Mouse (Mus musculus) kidney, postnatal 4 days (tissue): ENCODE data around the gene Gna15.

ENCODE experiments used
- DNase-seq, 2 experiments: peaks; one replicate each; pipeline ENCODE4 v3.0.0; 2021; ENCODE audit warnings: mixed read lengths in 2 of 2

Gene Gna15

GRCm38 (mm10) chr10:81524051-81524605 lies at the start of gene Gna15:
Gene Gna15, minus strand, starts transcription at chr10:81524225.
- DNase-seq, result no peak

- peak; percentile 63 to 68 for DNase-seq
Observed at GRCm38 (mm10) chr10:81572975-81573374, 49.0 kb upstream of the Gna15 start.

DNA sequence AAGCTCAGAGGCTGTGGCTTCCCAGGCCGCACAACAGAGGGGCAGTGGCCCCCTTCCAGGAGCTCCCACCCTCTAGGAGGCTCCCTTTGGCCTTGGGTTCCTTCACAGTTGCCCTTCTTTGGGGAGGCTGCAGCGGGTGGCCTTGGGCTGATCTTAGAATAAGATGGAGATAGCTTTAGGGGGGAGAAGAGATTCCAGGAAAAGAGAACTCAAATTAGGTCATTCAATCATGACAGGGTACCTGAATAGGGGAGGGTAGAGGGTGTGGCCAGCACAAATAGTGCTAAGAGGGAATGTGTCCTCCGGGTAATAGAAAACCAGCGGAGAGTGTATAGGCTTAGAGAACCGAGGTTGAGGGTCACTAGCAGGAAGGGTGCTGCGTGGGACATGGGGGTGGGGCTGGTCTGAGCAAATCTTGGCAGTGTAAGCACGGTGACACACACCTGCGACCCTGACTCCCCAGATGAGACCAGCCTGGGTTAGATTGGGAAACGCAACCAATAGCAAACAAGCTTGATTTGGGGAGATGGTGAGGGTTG lies 48.2 kb upstream of the Gna15 start:
- DNase-seq, result peak in 1 of 2 experiments; percentile 22

- peak; percentile 99 for DNase-seq
Observed at GRCm38 (mm10) chr10:81571501-81571876, 47.5 kb upstream of the Gna15 start.

DNA sequence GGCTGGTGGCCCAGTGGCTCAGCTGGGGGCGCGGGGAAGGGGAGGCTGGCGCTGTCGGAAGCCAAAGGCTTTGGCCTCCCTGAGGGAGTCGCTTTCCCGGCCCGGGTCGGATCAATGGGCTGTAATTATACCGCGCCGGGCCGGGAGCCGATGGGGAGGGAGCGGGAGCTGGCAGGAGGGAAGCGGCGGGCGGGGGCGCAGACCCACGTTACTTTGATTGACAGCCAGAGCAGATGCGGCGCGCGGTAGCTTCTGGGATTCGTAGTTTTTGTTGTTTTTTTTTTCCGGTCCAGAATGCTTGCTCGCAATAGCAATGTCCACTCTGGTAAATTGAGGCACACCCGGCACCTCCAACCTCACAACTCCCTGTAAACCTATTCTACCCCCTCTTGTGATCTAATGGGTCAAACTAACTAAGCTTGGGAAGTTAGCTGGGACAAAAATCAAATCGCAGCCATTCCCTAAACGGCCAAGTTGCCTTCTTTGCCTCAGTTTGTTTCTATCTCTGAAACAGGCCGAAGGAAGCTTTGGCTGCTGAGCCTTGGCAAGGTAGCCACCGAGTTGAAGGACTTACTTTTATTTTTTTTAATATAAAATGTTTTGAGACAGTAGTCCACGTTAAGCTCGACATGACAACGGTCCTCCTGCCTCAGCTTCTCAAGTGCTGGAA lies 46.9 kb upstream of the Gna15 start:
- peak; percentile 96 to 98 for DNase-seq

DNA sequence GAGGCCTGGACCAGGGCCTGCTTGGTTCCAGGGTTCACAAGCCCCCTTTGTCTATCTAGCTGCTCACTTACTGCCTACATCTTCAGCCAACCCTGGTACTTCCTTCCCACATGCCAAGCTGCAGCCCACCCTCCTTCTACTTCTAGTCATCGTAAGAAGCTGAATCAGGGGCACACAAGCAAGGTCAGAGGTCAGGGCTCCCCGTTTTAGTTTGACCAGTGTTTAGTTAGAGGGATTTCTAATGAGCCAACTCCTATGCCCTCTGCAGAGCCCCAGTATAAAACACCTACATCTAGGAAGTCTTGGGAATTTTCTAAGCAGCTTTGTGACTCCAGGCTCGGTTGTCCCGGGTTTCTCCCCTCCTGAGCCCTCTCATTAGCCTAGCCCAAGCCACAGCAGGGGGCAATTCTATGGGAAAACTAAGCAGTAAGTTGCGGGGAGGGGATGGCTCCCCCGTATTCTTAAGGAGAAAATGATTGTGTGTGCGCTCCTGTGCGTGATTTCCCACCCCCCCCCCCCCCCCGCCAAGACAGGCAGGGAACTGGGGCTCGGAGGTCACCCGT lies 46.3 kb upstream of the Gna15 start:
- DNase-seq, result no peak

DNA sequence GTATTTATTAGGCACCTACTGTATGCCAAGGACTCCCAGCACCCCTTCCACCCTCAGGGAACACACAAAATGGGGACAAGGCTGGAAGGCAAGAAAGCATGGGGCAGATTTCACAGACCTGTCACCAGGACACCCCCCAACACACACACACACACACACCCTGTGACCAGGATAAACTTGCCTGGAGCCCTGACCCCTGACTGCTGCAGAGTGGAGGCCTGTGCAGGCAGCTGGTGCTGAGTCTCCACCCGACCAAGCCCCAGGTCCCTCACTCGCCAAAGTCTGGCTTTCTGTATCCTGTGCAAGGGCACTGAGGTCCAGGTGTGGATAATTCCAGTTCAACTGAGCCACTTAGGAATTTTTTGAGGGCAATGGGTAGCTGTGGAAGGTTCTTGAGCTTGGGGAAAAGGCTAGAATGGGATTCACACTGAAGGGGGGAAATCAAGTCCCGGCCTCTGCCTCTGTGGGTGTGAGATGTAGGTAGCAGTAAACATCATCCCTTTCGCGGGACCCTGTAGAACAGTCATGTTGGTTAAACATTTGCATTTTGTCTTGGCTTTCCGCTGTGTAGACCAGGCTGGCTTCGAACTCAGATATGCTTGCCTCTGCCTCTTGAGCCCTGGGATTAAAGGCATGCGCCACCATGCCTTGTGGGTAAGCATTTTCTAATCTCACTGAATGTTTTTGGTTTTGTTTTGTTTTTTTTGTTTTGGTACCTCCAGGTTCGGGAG lies 45.6 kb upstream of the Gna15 start:
- DNase-seq, result peak in 1 of 2 experiments; percentile 37

- peak; percentile 82 to 90 for DNase-seq
Observed at GRCm38 (mm10) chr10:81568381-81569191, 44.6 kb upstream of the Gna15 start.

- DNase-seq, result no peak
Observed at GRCm38 (mm10) chr10:81565257-81566228, 41.5 kb upstream of the Gna15 start.

DNA sequence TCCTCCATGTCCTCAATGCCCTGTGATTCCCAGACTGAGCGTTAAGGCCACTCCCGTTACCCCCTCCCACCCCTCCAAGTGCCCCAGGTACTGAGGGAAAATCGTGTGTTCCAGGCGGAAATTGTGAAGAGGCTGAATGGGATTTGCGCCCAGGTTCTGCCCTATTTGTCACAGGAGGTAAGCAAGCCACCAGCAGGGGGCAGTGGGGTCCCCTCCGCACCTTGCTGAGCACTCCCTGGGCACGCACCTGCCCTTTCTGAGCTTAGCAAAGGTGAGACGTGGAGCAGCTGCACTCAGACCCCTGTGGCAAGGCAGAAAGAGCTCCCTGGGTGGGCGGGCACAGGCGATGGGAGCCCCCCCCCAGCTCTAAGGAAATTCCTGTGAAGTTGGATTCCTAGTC lies 40.7 kb upstream of the Gna15 start:
- peak; percentile 80 to 85 for DNase-seq

DNA sequence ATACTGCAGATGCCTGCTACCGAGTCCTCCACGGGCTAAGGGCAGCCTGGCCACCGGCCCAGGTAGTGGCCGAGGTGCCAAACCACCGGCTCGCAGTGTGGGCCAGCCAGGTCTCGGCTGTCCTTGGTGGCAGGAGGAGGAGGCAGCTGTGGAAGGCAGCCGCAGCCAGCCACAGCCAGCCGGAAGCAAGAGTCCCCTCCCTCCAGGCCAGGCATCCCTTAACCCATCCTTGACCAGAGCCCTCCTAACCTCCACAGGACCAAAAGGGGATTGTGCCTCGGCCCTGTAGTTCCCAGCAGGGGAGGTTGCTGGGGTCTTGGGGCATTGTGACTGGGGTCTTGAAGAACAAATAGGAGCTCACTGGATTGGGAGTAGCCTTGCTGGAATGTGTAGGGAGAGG lies 40.2 kb upstream of the Gna15 start:
- DNase-seq, result peak; percentile 68 to 80

DNA sequence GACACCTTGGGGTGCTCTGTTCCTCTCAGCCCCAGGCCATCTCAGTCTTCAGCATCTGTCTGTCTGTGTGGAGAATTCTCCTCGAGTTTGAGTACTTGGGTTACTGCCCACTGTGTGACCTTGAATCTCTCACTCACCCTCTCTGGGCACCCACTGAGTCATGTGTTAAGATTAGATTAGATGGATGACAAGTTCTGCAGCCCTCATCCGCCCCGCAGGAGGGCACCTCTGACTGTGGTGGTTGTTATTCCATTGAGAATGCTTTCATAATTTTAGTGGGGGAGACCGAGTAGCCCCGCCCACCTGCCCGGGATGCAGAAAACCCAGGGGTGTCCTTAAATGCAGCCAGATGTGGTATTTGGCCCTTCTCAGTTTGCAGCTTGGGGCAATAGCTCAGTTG lies 39.5 kb upstream of the Gna15 start:
- DNase-seq, result peak in 1 of 2 experiments; percentile 21

GRCm38 (mm10) chr10:81562411-81562810 lies 38.4 kb upstream of the Gna15 start:
- no peak for DNase-seq

DNA sequence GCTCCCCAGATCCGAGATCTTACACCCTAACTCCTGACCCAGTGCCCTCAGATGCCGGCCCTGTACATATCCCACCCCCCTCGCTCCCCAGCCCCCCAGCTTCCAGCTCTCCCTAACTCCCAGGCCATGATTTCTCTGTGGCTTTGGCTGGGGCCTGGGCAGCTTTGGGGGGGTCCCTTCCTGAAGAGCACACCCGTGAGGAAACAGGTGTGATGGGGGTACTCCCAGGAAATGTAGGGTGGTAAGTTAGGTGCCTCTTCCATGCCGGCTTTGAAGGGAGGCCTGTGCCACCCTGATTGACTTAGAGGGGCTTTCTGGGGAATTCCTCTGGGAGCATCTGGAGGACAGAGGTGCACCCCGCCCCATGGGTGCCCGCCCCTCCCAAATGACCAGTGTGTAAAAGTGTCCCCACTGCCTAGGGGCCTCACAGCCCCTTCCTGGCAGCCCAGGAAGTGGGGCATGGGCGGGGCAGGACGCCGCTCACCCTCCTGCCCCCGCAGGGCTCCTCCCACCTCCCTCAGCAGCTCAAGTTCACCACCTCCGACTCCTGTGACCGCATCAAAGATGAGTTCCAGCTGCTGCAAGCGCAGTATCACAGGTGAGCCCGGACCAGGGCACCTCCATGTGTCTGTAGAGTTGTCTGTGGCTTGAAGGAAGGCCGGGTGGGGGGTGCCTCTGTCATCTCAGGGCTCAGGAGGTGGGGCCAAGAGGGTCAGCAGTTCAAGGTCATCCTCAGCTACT lies 36.9 kb upstream of the Gna15 start:
- DNase-seq, result peak; percentile 69 to 77

DNA sequence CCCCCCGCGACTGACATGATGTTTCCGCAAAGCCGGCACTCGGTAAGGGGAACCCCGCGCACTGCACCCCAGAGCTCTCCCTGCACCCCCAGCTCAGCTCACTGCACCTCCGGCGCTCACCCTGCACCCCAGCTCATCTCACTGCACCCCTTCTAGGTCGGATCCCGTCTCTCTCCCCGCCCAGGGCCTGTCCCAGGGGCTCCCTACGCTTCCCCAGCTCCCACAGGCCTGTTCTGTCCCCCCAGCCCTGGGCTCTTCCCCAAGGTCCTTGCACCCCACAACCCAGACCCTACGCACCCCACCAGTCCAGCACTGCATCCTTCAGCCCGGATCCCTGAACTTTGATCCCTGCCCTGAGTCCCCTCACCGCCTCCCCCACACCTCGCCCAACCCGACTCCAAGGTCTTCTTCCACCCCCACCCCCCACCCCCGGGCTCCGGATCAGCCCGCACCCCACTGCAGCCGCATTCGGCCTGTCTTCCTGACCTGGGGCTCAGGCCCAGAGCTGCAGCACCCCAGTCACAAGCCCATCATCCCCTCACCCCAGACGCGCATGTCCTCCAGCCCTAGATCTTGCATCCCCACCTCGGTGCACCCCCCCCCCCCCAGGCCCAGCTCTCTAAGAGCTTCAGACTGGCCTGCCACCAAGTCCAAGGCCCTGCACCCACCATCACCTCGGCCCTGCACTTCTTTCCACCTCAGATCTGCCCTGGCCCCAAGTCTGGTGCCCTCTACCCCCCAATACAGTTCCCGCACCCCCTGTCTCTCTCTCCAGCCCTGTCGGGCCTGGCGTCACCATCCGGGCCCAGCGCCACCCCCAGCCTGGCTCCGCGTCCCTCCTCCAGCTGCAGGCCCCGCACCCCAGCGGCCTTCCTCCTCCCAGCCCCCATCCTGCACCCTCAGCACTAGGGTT lies 35.9 kb upstream of the Gna15 start:
- DNase-seq, result peak; percentile 75 to 84

DNA sequence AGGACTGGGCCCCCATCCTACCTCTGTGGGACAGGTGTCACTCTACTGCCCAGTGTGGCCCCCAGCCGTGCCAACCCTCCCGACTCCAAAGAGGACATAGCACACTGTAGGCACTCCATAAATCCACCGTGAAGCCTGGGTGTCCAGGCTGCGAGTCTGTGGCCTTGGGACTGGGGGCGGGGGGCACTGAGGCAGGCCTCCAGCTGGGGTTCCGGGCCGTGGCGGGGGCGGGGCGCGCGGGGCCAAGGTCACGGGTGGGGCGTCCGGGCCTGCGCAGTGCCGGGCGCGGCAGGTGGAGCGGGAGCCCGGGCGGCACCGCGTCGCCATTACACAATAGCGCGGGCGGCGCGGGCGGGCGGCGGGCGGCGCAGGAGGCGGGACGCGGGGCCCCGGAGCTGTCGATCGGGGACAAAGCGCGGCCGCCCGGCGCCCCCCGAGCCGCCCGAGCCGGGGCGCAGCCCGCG lies 35.2 kb upstream of the Gna15 start, which contains the start of gene Aes:
Gene Aes, plus strand, starts transcription at position 326 of the 464 bp plus-strand sequence.
- peak; percentile 81 to 89 for DNase-seq

DNA sequence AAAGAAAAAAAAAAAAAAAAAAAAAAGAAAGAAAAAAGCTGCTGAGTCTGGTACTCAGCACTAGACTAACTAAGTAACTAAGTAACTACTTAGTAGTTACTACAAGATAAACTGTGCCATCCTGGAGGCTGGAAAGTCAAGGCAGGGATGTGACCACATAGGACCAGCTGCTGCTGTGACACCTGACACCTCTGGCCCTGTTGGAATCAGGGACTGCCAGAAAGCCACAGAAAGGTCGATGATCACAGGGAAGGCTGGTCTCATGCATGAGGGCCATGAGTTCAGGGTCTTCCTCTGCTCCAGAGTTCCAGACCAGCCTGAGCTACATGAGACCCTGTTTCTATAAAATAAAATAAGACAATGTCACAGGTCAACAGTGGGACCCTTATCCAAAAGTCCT lies 33.5 kb upstream of the Gna15 start:
- no peak for DNase-seq

DNA sequence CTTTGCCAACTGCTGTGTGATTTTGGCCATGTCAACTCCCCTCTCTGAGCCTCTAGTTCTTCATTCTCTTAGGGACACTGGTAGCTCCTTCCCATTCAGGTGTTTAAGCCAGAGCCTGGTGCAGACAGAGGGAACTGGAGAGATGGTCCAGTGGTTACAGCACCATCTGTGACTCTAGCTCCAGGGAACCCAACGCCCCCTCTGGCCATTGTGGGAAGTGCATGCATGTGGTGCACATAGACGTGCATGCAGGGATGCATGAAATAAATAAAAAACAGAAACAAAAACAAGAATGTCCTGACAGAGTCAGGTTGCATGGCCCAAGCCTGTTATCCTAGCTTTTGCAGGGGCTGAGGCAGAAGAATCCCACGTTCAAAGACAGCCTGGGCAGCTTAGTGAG lies 32.3 kb upstream of the Gna15 start:
- no peak for DNase-seq
